Mouse (Mus musculus) left cerebral cortex, postnatal 4 days (tissue): ENCODE measurements around the gene Pla2g5. TPM values are rescaled to one million over a fixed set of nuclear protein-coding genes. Genes with fewer than 3 reads are reported as not detected.

Experiments used
- DNase-seq: peaks from one replicate; pipeline ENCODE4 v3.0.0-alpha.2; 2022
- intact Hi-C: fragments of 180-260 bp; cut with DNase I; formaldehyde crosslinking; loops from one replicate; pipeline ENCODE4 v1.15.1; 2025
- total RNA-seq, 2 experiments: library from RNA; stranded (reverse); gene quantifications; 2 replicates each; pipeline ENCODE4 v1.2.3; 2021

Gene Pla2g5
- total RNA-seq, 2 experiments from 2014 or later: 2.4 TPM

GRCm38 (mm10) chr4:138800134-138800744 is 63.0 kb downstream of the Pla2g5 start:
- intact Hi-C loops: no loop called here
- DNase-seq: peak; percentile 63

DNA sequence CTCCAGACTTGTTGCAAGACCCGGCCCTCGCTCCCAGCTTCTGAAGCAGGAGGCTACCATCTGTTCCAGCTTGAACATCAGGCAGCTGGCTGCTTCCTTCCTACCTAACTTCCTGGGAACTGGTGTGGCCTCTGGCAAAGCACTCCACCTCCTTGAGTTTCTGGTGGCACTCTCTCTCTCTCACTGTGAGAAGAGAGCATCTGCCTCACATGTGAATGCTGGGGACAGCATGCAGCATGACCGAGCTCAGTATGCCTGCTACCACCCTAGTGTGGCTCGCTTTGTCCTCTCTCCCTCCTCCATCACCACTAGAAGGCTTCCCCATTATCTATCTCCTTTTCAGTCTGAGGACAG is 66.1 kb downstream of the Pla2g5 start:
- intact Hi-C loops: loop anchor here (10.0 kb wide), 1 partner anchor 92 kb away; no protein-coding TSS in a partner anchor
- no peak for DNase-seq

GRCm38 (mm10) chr4:138796513-138797216 is 66.6 kb downstream of the Pla2g5 start:
- intact Hi-C loops: loop anchor here (10.0 kb wide), 1 partner anchor 92 kb away; no protein-coding TSS in a partner anchor
- DNase-seq: no peak

GRCm38 (mm10) chr4:138794344-138794743 is 68.9 kb downstream of the Pla2g5 start:
- DNase-seq: no peak
- intact Hi-C loops: loop anchor here (10.0 kb wide), 1 partner anchor 90 kb away; no protein-coding TSS in a partner anchor

DNA sequence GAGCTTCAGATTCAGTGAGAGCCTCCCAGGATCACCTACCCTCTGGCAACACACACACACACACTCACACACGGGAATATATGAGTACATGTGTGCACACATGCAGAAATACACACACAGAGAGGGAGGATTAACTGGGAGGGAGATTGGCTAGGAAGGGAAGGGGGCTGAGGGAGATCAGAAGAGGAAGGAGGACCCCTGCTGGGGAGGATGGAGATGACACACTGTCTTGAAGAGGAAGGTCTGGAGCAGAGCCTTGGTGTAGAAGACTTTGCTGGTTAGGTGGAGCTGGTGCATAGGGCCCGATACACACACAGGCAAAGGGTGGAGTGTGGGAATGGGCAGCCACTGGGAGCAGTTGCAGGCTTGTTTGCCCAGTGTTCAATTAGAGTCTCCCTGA is 70.0 kb downstream of the Pla2g5 start:
- peak; percentile 54 for DNase-seq
- intact Hi-C loops: loop anchor here (10.0 kb wide), 1 partner anchor 88 kb away; no protein-coding TSS in a partner anchor

DNA sequence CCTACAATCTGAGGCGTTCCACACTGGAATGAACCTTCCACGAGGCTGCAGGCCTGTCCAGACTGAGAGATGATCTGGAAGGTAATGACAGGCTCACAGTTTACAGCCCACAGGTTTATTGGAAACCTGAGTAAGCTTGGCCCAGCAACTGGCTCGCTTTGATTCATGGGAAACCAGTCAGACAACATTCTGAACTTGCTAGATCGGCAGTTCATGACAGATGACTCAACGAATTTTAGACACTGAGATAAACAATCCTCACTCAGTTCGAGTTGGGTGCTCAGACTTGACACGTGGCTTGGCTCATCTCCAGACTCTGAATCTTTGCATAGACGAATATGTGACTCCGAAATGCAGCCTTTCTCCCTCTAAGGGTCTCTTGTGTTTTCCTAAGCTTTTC is 70.7 kb downstream of the Pla2g5 start:
- no peak for DNase-seq
- intact Hi-C loops: loop anchor here (10.0 kb wide), 1 partner anchor 88 kb away; no protein-coding TSS in a partner anchor

- intact Hi-C loops: loop anchor here (10.0 kb wide), 1 partner anchor 87 kb away; no protein-coding TSS in a partner anchor
- DNase-seq: no peak
Measured at GRCm38 (mm10) chr4:138791452-138791851, 71.8 kb downstream of the Pla2g5 start.

- intact Hi-C loops: no loop called here
Measured at GRCm38 (mm10) chr4:138788381-138788780, 74.9 kb downstream of the Pla2g5 start.

GRCm38 (mm10) chr4:138786141-138786540 is 77.1 kb downstream of the Pla2g5 start:
- intact Hi-C loops: no loop called here
- no peak for DNase-seq

More at GRCm38 (mm10) chr4:138788381-138788780, 74.9 kb downstream of the Pla2g5 start:
- DNase-seq: no peak

DNA sequence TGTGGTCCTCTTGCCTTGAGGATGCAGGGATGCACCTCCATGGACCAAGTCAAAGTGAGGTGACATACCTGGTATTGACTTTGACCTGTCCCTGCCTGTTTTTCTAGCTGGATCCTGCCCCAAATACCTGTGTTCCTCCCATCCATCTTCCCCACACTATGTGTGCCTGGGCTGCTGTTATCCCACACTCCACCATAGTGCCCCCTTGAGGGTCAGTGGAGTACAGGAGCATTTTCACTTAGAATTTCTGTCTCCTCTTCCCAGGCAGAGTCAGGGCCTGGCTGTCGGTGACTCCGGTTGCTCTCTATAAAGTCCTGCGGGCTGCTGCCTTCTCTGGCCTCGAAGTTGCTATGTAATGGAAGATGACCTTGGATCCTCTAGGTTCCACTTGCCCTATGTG is 77.6 kb downstream of the Pla2g5 start:
- intact Hi-C loops: no loop called here
- no peak for DNase-seq

GRCm38 (mm10) chr4:138782098-138782497 is 81.2 kb downstream of the Pla2g5 start:
- DNase-seq: no peak
- intact Hi-C loops: no loop called here

GRCm38 (mm10) chr4:138780300-138780699 is 83.0 kb downstream of the Pla2g5 start:
- no peak for DNase-seq
- intact Hi-C loops: no loop called here

- no peak for DNase-seq
- intact Hi-C loops: no loop called here
Measured at GRCm38 (mm10) chr4:138777417-138778407, 85.6 kb downstream of the Pla2g5 start.

GRCm38 (mm10) chr4:138775435-138775834 is 87.8 kb downstream of the Pla2g5 start, which contains the start of gene Pla2g2d:
Pla2g2d (plus strand) TSS chr4:138775735.
- intact Hi-C loops: no loop called here

DNA sequence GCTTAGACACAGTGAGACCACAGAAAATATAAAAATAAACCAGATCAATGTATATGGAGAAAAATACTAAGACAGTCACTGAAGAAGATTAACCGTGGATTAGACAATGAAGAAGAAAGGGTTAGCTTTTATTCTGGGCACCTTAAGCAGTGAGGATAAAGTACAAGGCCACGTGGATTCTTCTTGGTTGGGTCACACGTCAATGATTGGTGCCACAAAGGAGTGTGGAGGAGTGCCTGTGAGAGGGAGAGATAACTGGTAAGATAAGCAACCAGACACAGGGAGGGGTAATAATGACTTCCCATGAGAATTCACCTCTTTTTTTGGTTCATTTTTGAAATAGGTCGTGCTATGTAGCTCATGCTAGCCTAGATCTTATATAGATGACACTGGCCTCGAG is 90.9 kb downstream of the Pla2g5 start:
- no peak for DNase-seq
- intact Hi-C loops: no loop called here

More at GRCm38 (mm10) chr4:138775435-138775834, 87.8 kb downstream of the Pla2g5 start, which contains the start of gene Pla2g2d:
- DNase-seq: no peak

DNA sequence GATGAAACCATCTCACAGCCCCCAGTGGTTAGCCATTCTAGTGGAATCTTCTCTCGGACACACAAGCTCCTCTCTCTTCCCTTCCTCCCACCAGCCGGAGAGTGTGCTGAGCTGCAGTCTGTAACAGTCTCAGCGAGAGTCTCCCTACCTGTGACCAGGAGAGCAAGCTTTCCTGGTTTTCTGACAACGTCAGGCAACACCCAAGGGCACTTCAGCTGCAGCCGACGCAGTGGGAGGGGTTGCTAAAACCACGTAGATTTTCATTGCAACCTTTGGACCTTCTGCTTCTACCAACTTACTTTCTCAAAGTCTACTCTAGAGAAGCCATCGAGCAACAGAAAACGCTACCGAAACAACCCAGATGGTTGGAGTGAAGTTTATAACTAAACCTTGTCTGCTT is 91.3 kb downstream of the Pla2g5 start:
- intact Hi-C loops: no loop called here
- no peak for DNase-seq

DNA sequence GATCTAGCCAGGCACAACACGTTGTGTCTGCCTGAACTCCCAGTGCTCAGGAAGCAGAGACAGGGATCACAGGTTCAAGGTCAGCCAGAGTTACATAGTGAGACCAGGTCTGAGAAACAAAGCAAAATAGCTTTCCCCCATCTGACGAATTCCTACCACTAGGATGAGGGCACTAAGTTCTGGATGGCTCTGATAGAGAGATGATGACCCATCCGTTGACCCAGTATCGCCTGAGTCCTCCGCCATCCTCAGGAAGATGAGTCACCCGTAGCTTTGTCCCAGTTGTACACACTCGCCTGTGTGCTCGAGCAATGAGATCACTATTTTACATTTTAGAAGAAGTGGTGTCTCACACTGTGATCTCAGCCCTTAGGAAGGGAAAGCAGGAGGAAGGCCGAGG is 101.0 kb downstream of the Pla2g5 start:
- no peak for DNase-seq
- intact Hi-C loops: no loop called here

GRCm38 (mm10) chr4:138757416-138757815 is 105.9 kb downstream of the Pla2g5 start, which contains the start of gene Pla2g2f:
Pla2g2f (minus strand) TSS chr4:138757626.
- no peak for DNase-seq
- intact Hi-C loops: no loop called here

GRCm38 (mm10) chr4:138755983-138756382 is 107.3 kb downstream of the Pla2g5 start:
- no peak for DNase-seq
- intact Hi-C loops: no loop called here

DNA sequence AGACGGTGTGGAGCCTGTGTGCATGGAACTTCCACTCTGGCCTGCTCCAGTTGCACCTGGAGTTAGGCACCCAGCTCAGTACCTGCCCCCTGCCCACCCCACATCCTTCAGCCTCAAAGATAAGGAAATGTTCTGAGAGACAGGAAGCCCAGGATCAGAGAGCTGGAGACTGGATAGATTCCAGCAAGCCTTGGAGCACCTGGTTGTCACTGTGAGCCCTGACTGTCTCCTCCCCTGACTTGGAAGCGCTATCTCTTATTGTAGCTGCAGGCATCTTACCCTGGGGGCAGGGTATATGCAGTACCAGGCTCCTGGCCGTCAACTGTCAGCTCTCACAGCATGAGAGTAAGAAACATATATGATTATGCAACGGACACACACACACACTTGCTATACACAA is 107.8 kb downstream of the Pla2g5 start:
- intact Hi-C loops: no loop called here

GRCm38 (mm10) chr4:138754432-138754831 is 108.8 kb downstream of the Pla2g5 start:
- DNase-seq: no peak
- intact Hi-C loops: no loop called here

More for the DNA sequence above, 107.8 kb downstream of the Pla2g5 start:
- no peak for DNase-seq
